Mouse (Mus musculus): ENCODE measurements around the gene Map2k5.

DNA sequence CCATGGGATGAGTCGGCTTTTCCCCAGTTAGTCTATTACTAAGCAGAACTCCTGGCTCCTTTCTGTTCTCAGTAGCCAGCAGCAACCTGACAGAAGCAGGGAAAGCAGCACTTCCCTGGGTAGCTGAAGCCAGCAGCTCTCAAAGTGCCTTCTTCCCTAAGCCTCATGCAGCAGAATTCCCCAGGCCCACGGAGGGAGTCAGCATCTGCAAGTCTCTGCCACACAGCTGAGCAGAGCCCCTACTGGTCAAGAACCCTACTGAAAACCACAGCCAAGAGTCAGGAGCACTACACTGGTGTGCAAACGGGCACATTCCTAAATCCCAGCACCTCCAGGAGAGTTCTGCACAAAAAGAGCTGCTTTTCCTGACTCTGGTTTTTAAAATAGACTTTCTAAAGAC lies 17.3 kb downstream of the Map2k5 start:
- TF ChIP-seq POLR2A (IDR thresholded peaks at IDR 0.05; ENCODE audit: extremely low read depth, insufficient read depth, low read length): no peak
- TF ChIP-seq CTCF (IDR thresholded peaks at IDR 0.05; ENCODE audit: extremely low read depth, insufficient read depth, low read length): 0 out of 2 replicates have a peak, but pooled peaks have one; percentile 22

Data from cortical plate, adult 2 months (tissue).